Mouse (Mus musculus): Measurements from ENCODE around the gene Eras. TPM values are rescaled to one million over a fixed set of nuclear protein-coding genes. Genes with fewer than 3 reads are reported as not detected.
A peak's percentile ranks its signal among the peaks of the same experiment; 100 is the strongest.

Gene Eras
- polyA plus RNA-seq (2021): not detected

- CTCF ChIA-PET: no interaction called here
- H3K27me3 ChIP-seq: peaks cover 26% of the 10 kb centered on the region
- DNase-seq (ENCODE audit: low read depth, low spot score): no peak
- no peak for TF ChIP-seq CTCF (IDR thresholded peaks at IDR 0.05)
- in situ Hi-C loops (cut with MboI; ENCODE audit: low pct_unique_long_range_greater_than_20kb): no loop called here
- ATAC-seq: no peak
- POLR2A ChIA-PET: interaction anchor here (1.0 kb wide), 1 partner anchor 17 kb away, joined by 3 read pairs; no protein-coding TSS in a partner anchor
Measured at GRCm38 (mm10) chrX:7928270-7928790, at the start of gene Eras. TSS of gene Eras (minus strand) at chrX:7928607.

GRCm38 (mm10) chrX:7977892-7978291 lies 49.5 kb upstream of the Eras start, which contains the start of gene Gata1:
TSS of gene Gata1 (minus strand) at chrX:7978071.
- in situ Hi-C loops (cut with MboI; ENCODE audit: low pct_unique_long_range_greater_than_20kb): no loop called here
- no peak for TF ChIP-seq CTCF (IDR thresholded peaks at IDR 0.05)
- ChIA-PET POLR2A (no interaction called here), CTCF (no interaction called here)
- no peak for DNase-seq (ENCODE audit: low read depth, low spot score)
- peaks cover 5% of the 10 kb centered on the region for H3K27me3 ChIP-seq
- no peak for ATAC-seq

GRCm38 (mm10) chrX:7971292-7971691 lies 42.9 kb upstream of the Eras start:
- DNase-seq (ENCODE audit: low read depth, low spot score): no peak

GRCm38 (mm10) chrX:7968899-7969298 lies 40.5 kb upstream of the Eras start:
- ChIA-PET POLR2A (interaction anchor here (0.6 kb wide), 1 partner anchor 42 kb away, joined by 3 read pairs; no protein-coding TSS in a partner anchor), CTCF (no interaction called here)
- ATAC-seq: no peak
- TF ChIP-seq CTCF (IDR thresholded peaks at IDR 0.05): no peak
- in situ Hi-C loops (cut with MboI; ENCODE audit: low pct_unique_long_range_greater_than_20kb): no loop called here
- no peaks in the 10 kb centered on the region for H3K27me3 ChIP-seq
- no peak for DNase-seq (ENCODE audit: low read depth, low spot score)

More at GRCm38 (mm10) chrX:7971292-7971691, 42.9 kb upstream of the Eras start:
- H3K27me3 ChIP-seq: no peaks in the 10 kb centered on the region
- CTCF ChIA-PET: no interaction called here
- in situ Hi-C loops (cut with MboI; ENCODE audit: low pct_unique_long_range_greater_than_20kb): no loop called here
- no peak for TF ChIP-seq CTCF (IDR thresholded peaks at IDR 0.05)
- POLR2A ChIA-PET: no interaction called here
- ATAC-seq: no peak

- ATAC-seq: no peak
- no peak for TF ChIP-seq CTCF (IDR thresholded peaks at IDR 0.05)
- no peaks in the 10 kb centered on the region for H3K27me3 ChIP-seq
- in situ Hi-C loops (cut with MboI; ENCODE audit: low pct_unique_long_range_greater_than_20kb): no loop called here
- no peak for DNase-seq (ENCODE audit: low read depth, low spot score)
- ChIA-PET CTCF (no interaction called here), POLR2A (no interaction called here)
Measured at GRCm38 (mm10) chrX:7968226-7968625, 39.8 kb upstream of the Eras start.

- H3K27me3 ChIP-seq: no peaks in the 10 kb centered on the region
- DNase-seq (ENCODE audit: low read depth, low spot score) (no peak), ATAC-seq (no peak)
- ChIA-PET POLR2A (no interaction called here), CTCF (no interaction called here)
- no peak for TF ChIP-seq CTCF (IDR thresholded peaks at IDR 0.05)
- in situ Hi-C loops (cut with MboI; ENCODE audit: low pct_unique_long_range_greater_than_20kb): no loop called here
Measured at GRCm38 (mm10) chrX:7967596-7968201, 39.3 kb upstream of the Eras start.

- no peaks in the 10 kb centered on the region for H3K27me3 ChIP-seq
- in situ Hi-C loops (cut with MboI; ENCODE audit: low pct_unique_long_range_greater_than_20kb): no loop called here
- POLR2A ChIA-PET: no interaction called here
- ATAC-seq: no peak
- no peak for DNase-seq (ENCODE audit: low read depth, low spot score)
- TF ChIP-seq CTCF (IDR thresholded peaks at IDR 0.05): no peak
- CTCF ChIA-PET: no interaction called here
Measured at GRCm38 (mm10) chrX:7966161-7966560, 37.8 kb upstream of the Eras start.

- TF ChIP-seq CTCF (IDR thresholded peaks at IDR 0.05): no peak
- H3K27me3 ChIP-seq: no peaks in the 10 kb centered on the region
- CTCF ChIA-PET: no interaction called here
- DNase-seq (ENCODE audit: low read depth, low spot score): no peak
- no peak for ATAC-seq
- POLR2A ChIA-PET: no interaction called here
- in situ Hi-C loops (cut with MboI; ENCODE audit: low pct_unique_long_range_greater_than_20kb): no loop called here
Measured at GRCm38 (mm10) chrX:7963829-7964626, 35.6 kb upstream of the Eras start.

- peaks cover 6% of the 10 kb centered on the region for H3K27me3 ChIP-seq
- ChIA-PET CTCF (no interaction called here), POLR2A (no interaction called here)
- DNase-seq (ENCODE audit: low read depth, low spot score) (no peak), ATAC-seq (no peak)
- TF ChIP-seq CTCF (IDR thresholded peaks at IDR 0.05): no peak
- in situ Hi-C loops (cut with MboI; ENCODE audit: low pct_unique_long_range_greater_than_20kb): no loop called here
Measured at GRCm38 (mm10) chrX:7958868-7959267, 30.5 kb upstream of the Eras start.

- CTCF ChIA-PET: no interaction called here
- in situ Hi-C loops (cut with MboI; ENCODE audit: low pct_unique_long_range_greater_than_20kb): loop anchor here (5.0 kb wide), 1 partner anchor 47 kb away; no protein-coding TSS in a partner anchor
Measured at GRCm38 (mm10) chrX:7950091-7950490, 21.7 kb upstream of the Eras start.

GRCm38 (mm10) chrX:7947900-7948492 lies 19.6 kb upstream of the Eras start:
- in situ Hi-C loops (cut with MboI; ENCODE audit: low pct_unique_long_range_greater_than_20kb): no loop called here
- CTCF ChIA-PET: interaction anchor here (1.0 kb wide), 1 partner anchor 9 kb away, joined by 3 read pairs; no protein-coding TSS in a partner anchor

More at GRCm38 (mm10) chrX:7950091-7950490, 21.7 kb upstream of the Eras start:
- no peak for ATAC-seq
- no peak for DNase-seq (ENCODE audit: low read depth, low spot score)
- H3K27me3 ChIP-seq: peaks cover 6% of the 10 kb centered on the region
- POLR2A ChIA-PET: no interaction called here
- no peak for TF ChIP-seq CTCF (IDR thresholded peaks at IDR 0.05)

More at GRCm38 (mm10) chrX:7947900-7948492, 19.6 kb upstream of the Eras start:
- ATAC-seq: no peak
- no peaks in the 10 kb centered on the region for H3K27me3 ChIP-seq
- peak; percentile 72 for DNase-seq (ENCODE audit: low read depth, low spot score)
- POLR2A ChIA-PET: interaction anchor here (0.6 kb wide), 1 partner anchor 189 kb away, joined by 3 read pairs; no protein-coding TSS in a partner anchor
- no peak for TF ChIP-seq CTCF (IDR thresholded peaks at IDR 0.05)
